Mouse (Mus musculus) midbrain, embryonic 16.5 days (tissue): ENCODE results near the gene Slc46a1. TPM values are rescaled to one million over a fixed set of nuclear protein-coding genes. Genes with fewer than 3 reads are reported as not detected.

Experiments used
- ATAC-seq: fragments of 200-750 bp; cut with Nextera tagmentation; 2 replicates; pipeline ENCODE4 v1.8.0; 2017; ENCODE audit warnings: moderate TSS enrichment
- H3K27ac ChIP-seq: fragments of 300-500 bp; sonication (generic); 2 replicates; pipeline ENCODE4 v1.5.1; 2014; ENCODE audit warnings: mild to moderate bottlenecking, low read length, mixed read lengths
- H3K27me3 ChIP-seq: fragments of 300-500 bp; sonication (generic); 2 replicates; pipeline ENCODE4 v1.6.1; 2014; ENCODE audit warnings: low read depth, low read length, mixed read lengths; ENCODE audit not compliant: control insufficient read depth, insufficient read depth
- H3K36me3 ChIP-seq: fragments of 300-500 bp; sonication (generic); 2 replicates; pipeline ENCODE4 v1.6.1; 2014; ENCODE audit warnings: mild to moderate bottlenecking, low read length, moderate library complexity, mixed read lengths; ENCODE audit not compliant: control insufficient read depth, insufficient read depth
- H3K4me1 ChIP-seq: fragments of 300-500 bp; sonication (generic); 2 replicates; pipeline ENCODE4 v1.6.1; 2014; ENCODE audit warnings: mild to moderate bottlenecking, low read length, mixed read lengths; ENCODE audit not compliant: control insufficient read depth, insufficient read depth
- H3K4me2 ChIP-seq: fragments of 300-500 bp; sonication (generic); 2 replicates; pipeline ENCODE4 v1.6.1; 2014; ENCODE audit warnings: mild to moderate bottlenecking, low read length, mixed read lengths
- H3K4me3 ChIP-seq: fragments of 300-500 bp; sonication (generic); 2 replicates; pipeline ENCODE4 v1.5.1; 2014; ENCODE audit warnings: low read depth, mild to moderate bottlenecking, low read length, moderate library complexity, mixed read lengths
- H3K9ac ChIP-seq: fragments of 300-500 bp; sonication (generic); 2 replicates; pipeline ENCODE4 v1.6.1; 2014; ENCODE audit warnings: low read depth, low read length, mixed read lengths
- H3K9me3 ChIP-seq: fragments of 300-500 bp; sonication (generic); replicated peaks from 2 replicates; pipeline ENCODE4 v1.6.1; 2014; ENCODE audit warnings: mild to moderate bottlenecking, low read length, mixed read lengths; ENCODE audit not compliant: control insufficient read depth, poor library complexity, severe bottlenecking
- WGBS: fragments of 180-500 bp; shearing (Covaris S2); extraction: QIAGEN DNeasy Blood & Tissue Kit; methylation state at CpG from one replicate; pipeline ENCODE4 v1.1.7; 2014; 5-methylcytosine and 5-hydroxymethylcytosine counted together
- polyA plus RNA-seq: library from polyadenylated mRNA; unstranded; fragments of >200 nt; fragmentation: Nextera tagmentation; extraction: Ambion mirVana; gene quantifications from 2 replicates; pipeline ENCODE4 v1.2.1, GENCODE M21; 2015

The Slc46a1 gene
- polyA plus RNA-seq, 1 experiment from 2014 or later, result 25.6 TPM

DNA sequence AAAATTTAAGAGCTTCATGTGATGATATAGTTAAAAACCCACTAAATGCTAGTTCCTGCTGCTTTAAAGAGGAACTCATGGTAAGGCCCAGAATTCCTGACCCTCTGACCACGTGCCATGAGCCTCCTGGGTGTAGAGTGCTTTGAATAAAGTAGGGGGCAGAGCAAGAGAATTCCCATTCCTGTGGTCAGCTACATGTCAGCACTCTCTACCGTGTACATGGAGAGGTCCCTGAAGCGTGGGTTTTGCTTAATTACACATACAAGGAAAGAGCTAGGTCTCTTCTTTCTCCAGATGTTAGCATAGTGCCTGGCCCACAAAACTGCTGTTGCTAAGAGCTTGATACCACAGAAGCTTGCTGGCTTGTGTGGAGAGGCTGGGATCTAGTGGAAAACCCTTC lies 39.9 kb downstream of the Slc46a1 start:
- no peaks in the 10 kb centered on the region for H3K27me3 ChIP-seq
- H3K4me2 ChIP-seq, result no peak overlapping the region
- H3K9me3 ChIP-seq, result no peaks in the 10 kb centered on the region
- 82% methylated on average over 3 of the region's 3 CpGs for WGBS
- H3K4me3 ChIP-seq, result no peak overlapping the region
- H3K9ac ChIP-seq, result no peak overlapping the region
- no peak overlapping the region for H3K27ac ChIP-seq
- H3K36me3 ChIP-seq, result peaks cover 26% of the 10 kb centered on the region
- H3K4me1 ChIP-seq, result no peaks in the 10 kb centered on the region
- no peak for ATAC-seq

DNA sequence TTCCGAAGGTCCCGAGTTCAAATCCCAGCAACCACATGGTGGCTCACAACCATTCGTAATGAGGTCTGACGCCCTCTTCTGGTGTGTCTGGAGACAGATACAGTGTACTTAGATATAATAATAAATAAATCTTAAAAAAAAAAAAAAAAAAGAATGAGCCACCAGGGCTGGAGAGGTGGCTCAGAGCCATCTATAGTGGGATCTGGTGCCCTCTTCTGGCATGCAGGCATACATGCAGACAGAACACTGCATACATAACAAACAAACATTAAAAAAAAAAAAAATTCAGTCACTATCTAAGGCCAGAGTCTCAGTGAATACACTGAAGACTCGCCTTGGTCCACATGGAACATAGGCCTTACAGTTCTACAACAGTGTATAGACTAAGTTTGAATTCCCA lies 43.7 kb downstream of the Slc46a1 start:
- peaks cover 26% of the 10 kb centered on the region for H3K36me3 ChIP-seq
- H3K4me2 ChIP-seq, result no peak overlapping the region
- no peak overlapping the region for H3K9ac ChIP-seq
- H3K9me3 ChIP-seq, result no peaks in the 10 kb centered on the region
- no peak overlapping the region for H3K4me3 ChIP-seq
- H3K4me1 ChIP-seq, result peaks cover 16% of the 10 kb centered on the region
- no peak overlapping the region for H3K27ac ChIP-seq
- ATAC-seq, result no peak
- WGBS, result 86% methylated on average over 5 of the region's 5 CpGs
- H3K27me3 ChIP-seq, result no peaks in the 10 kb centered on the region

DNA sequence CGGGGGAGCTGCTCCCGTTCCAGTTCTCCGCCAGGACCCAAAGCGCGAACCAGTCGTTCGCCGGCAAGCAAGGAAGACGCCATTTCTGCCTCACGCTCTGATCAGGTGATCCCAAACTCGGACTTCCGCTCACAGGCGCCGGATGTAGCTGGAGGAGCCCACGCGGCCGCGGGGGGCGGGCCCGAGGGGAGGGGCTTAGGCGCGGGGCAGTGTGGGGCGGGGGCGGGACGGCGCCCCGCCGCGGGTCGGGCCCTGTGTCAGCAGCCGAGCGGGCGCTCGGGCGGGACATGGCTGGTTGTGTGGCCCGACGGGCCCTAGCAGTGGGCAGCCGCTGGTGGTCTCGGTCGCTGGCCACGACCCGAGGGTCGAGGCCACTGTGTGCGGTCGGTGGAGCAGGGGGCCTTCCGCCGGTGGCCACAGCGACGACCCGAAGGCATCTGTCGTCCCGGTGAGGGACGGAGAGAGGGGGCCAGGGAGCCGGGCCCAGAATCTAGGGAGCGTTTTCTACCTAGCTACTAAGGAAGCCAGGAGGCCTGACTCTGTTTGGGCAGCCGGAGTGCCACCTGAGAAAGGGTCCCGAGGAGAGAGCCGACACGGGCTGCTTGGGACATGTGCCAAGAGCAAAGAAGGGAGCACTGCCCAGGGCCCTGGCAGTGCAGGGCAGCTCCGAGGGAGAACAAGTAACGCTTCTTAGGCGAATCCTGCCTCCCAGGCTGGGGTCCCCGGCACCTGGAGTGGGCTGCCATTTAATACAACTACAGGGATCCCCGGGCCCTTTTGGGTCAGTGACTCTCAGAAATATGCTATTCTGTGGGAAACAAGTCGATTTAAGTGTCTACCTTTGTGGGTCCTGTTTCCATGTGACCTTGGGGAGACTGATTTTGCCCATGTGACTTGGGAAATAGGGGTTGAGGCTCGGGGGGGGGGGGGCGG lies 46.8 kb downstream of the Slc46a1 start, which contains the start of the genes Tmem199 and Poldip2:
TSS of gene Tmem199 (minus strand) at position 148 of the 933 bp plus-strand sequence.
TSS of gene Poldip2 (plus strand) at position 169 of the 933 bp plus-strand sequence.
- Histone ChIP-seq H3K9me3 (no peaks in the 10 kb centered on the region), H3K4me2 (peak within 1 kb of the TSS; percentile 97), H3K27me3 (no peaks in the 10 kb centered on the region), H3K4me3 (peak within 1 kb of the TSS; percentile 92), H3K4me1 (peaks cover 19% of the 10 kb centered on the region), H3K27ac (peak within 1 kb of the TSS; percentile 86), H3K36me3 (peaks cover 29% of the 10 kb centered on the region), H3K9ac (peak within 1 kb of the TSS; percentile 95)
- WGBS, result under 1% methylated on average over 57 of the region's 67 CpGs
- ATAC-seq, result peak; percentile 96

DNA sequence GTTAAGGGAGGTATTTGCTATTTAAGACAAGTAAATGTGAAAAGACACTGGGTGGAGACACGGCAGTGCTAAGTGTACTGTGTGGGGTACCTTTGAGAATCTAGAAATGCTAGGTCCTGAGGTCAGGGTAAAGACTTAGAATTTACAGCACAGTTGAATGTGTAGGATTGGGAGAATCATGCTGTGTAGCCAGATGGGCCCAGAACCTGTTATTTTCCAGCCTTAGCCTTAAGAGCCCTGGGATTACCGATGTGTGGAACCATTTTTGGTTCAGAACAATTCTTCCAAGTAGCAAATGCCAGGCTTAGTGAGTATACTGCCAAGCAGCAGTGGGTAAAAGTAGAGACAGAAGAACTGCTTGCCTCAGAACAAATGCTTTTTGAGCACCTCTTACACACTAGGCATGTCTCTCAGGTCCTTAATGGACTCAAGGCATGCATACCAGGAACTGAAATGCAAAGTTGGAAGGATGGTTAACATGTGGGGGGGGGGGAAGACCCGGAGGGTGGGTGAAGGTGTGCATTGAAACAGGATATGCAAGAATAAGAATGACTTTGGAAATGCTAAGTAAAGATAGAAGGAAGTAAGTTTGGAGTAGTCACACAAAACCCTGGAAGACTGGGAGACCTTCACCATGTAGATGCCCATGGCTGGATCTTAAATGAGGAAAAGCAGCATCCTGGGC lies 47.8 kb downstream of the Slc46a1 start:
- Histone ChIP-seq H3K27ac (no peak overlapping the region), H3K36me3 (peaks cover 24% of the 10 kb centered on the region), H3K9ac (peak overlapping the region; percentile 95), H3K9me3 (no peaks in the 10 kb centered on the region), H3K27me3 (no peaks in the 10 kb centered on the region), H3K4me3 (peak overlapping the region; percentile 92), H3K4me1 (peaks cover 19% of the 10 kb centered on the region), H3K4me2 (peak overlapping the region; percentile 97)
- WGBS, result 79% methylated on average over 3 of the region's 3 CpGs
- no peak for ATAC-seq

DNA sequence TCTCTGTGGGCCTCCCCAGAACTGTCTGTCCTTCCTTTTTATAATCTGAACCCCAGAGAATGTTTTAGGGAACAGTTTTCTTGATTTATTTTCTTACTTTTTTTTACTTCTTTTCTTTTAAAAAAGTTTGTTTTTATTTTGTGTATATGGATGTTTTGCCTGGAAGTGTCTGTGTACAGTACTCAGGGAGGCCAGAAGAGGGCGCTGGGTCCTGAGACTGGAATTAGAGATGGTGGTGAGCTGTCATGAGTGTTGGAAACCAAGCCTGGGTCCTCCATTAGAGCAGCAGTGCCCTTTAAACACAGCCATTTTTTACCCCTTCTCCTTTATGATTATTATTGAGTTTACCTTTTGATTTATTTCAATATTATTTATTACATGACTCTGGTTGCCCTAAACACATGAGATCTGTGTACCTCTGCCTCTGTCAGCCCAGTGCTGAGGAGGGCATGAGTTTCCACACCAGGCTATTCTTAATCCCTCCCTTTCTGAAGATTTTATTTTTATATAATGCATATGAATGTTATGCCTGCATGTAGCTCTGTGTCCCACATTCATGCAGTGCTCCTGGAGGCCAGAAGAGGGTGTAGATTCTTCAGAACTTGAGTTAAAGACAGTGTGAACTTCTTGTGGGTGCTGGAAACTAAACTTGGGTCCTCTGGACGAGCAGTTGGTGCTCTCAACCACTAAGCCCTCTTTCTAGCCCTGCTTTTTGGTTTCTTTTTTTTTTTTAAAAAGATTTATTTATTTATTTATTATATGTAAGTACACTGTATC lies 50.2 kb downstream of the Slc46a1 start:
- Histone ChIP-seq H3K4me3 (no peak overlapping the region), H3K9ac (no peak overlapping the region), H3K4me2 (no peak overlapping the region), H3K27ac (no peak overlapping the region), H3K9me3 (no peaks in the 10 kb centered on the region), H3K27me3 (no peaks in the 10 kb centered on the region), H3K36me3 (peaks cover 17% of the 10 kb centered on the region), H3K4me1 (peaks cover 19% of the 10 kb centered on the region)
- WGBS, result 71% methylated on average over 2 of the region's 2 CpGs
- ATAC-seq, result no peak

DNA sequence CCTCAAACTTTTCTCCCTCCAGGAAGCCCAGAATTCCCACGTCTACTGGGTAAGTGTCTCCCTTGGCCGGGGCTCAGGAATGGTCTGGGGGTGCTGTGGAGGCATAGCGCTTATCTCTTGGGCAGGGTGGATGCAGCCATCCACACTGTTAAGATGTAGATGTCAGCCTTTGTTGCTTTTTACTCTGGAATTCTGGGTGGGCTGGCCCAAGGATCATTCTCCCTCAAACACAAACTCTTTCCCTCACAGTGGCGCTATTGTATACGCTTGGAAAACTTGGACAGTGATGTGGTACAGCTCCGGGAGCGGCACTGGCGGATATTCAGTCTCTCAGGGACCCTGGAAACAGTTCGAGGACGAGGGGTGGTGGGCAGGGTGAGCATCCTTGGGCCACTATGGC lies 53.4 kb downstream of the Slc46a1 start:
- H3K9ac ChIP-seq, result no peak overlapping the region
- WGBS, result 91% methylated on average over 10 of the region's 10 CpGs
- no peak overlapping the region for H3K4me2 ChIP-seq
- ATAC-seq, result no peak
- no peak overlapping the region for H3K4me3 ChIP-seq
- H3K36me3 ChIP-seq, result peaks cover 45% of the 10 kb centered on the region
- no peaks in the 10 kb centered on the region for H3K27me3 ChIP-seq
- H3K9me3 ChIP-seq, result no peaks in the 10 kb centered on the region
- H3K27ac ChIP-seq, result no peak overlapping the region
- H3K4me1 ChIP-seq, result 0 out of 2 replicates have a peak, but pooled peaks cover 3% of the 10 kb centered on the region

Other genes with a start within 250 kb of the Slc46a1 start
- 89.6 and 92.8 TPM in 2 replicates for gene Sdf2, start 220.0 kb upstream of the Slc46a1 start, polyA plus RNA-seq
- gene Supt6, start 219.7 kb upstream of the Slc46a1 start, polyA plus RNA-seq, result 27.5 and 30.7 TPM in 2 replicates
- 50.1 and 58.7 TPM in 2 replicates for gene 2610507B11Rik, start 203.9 kb upstream of the Slc46a1 start, polyA plus RNA-seq
- 0.15 and 0.25 TPM in 2 replicates for gene BC030499, start 174.9 kb upstream of the Slc46a1 start, polyA plus RNA-seq
- gene Spag5, start 164.2 kb upstream of the Slc46a1 start, polyA plus RNA-seq, result 4.2 and 6.5 TPM in 2 replicates
- gene Aldoc, start 142.7 kb upstream of the Slc46a1 start, polyA plus RNA-seq, result 87.2 and 154 TPM in 2 replicates
- 70.7 and 79.0 TPM in 2 replicates for gene Pigs, start 137.3 kb upstream of the Slc46a1 start, polyA plus RNA-seq
- 77.2 and 81.8 TPM in 2 replicates for gene Unc119, start 122.2 kb upstream of the Slc46a1 start, polyA plus RNA-seq
- not detected in 2 replicates for gene Foxn1, start 79.1 kb upstream of the Slc46a1 start, polyA plus RNA-seq
- not detected in 2 replicates for gene Slc13a2, start 43.5 kb upstream of the Slc46a1 start, polyA plus RNA-seq
- gene Sarm1, start 32.1 kb downstream of the Slc46a1 start, polyA plus RNA-seq, result 49.9 and 50.7 TPM in 2 replicates
- 115 and 127 TPM in 2 replicates for gene Vtn, start 33.4 kb downstream of the Slc46a1 start, polyA plus RNA-seq
- 0.14 TPM in 1 of 2 replicates, not detected in the other for gene Sebox, start 37.8 kb downstream of the Slc46a1 start, polyA plus RNA-seq
- 95.5 and 96.6 TPM in 2 replicates for gene Tmem199, start 46.5 kb downstream of the Slc46a1 start, polyA plus RNA-seq
- 176 and 184 TPM in 2 replicates for gene Poldip2, start 46.5 kb downstream of the Slc46a1 start, polyA plus RNA-seq
- gene Tnfaip1, start 70.6 kb downstream of the Slc46a1 start, polyA plus RNA-seq, result 67.7 and 68.8 TPM in 2 replicates
- 130 and 137 TPM in 2 replicates for gene Ift20, start 70.7 kb downstream of the Slc46a1 start, polyA plus RNA-seq
- gene Tmem97, start 85.1 kb downstream of the Slc46a1 start, polyA plus RNA-seq, result 33.8 and 41.7 TPM in 2 replicates
- 26.2 and 27.7 TPM in 2 replicates for gene Nlk, start 231.7 kb downstream of the Slc46a1 start, polyA plus RNA-seq